Mouse (Mus musculus): ENCODE measurements at regions not wholly inside any gene's neighbourhood (a gene's known extent, or its start where the extent isn't known, plus 50 kb on each side); places are given as distances from the start of the nearest gene placed in this dataset.

DNA sequence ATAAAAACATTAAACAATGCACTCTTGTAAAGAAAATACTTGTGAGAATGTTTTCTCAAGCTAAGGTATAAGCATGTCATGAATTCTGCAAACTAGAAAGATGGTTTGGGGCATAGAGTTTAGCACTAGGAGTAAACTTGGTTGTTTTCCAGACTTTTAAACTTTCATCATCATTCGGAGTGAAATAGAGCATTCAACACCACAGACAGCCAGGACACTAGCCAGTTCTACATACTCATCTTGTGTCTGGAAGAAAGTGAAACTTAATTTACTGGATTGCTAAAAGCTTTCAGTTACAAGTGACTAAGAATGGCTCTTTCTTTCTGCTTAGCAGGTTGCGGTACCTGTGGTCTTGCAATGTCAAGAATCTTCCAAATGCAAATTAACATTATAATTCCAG lies 119.9 kb upstream of the Kcnip4 start:
- no peak for DNase-seq (ENCODE audit: low read depth)

- no peak for DNase-seq (ENCODE audit: low read depth)
Observed at GRCm38 (mm10) chr5:49642439-49642838, 117.7 kb upstream of the Kcnip4 start.

GRCm38 (mm10) chr5:49641206-49641830 lies 116.6 kb upstream of the Kcnip4 start:
- no peak for DNase-seq (ENCODE audit: low read depth)

GRCm38 (mm10) chr5:49639637-49640036 lies 114.9 kb upstream of the Kcnip4 start:
- no peak for DNase-seq (ENCODE audit: low read depth)

DNA sequence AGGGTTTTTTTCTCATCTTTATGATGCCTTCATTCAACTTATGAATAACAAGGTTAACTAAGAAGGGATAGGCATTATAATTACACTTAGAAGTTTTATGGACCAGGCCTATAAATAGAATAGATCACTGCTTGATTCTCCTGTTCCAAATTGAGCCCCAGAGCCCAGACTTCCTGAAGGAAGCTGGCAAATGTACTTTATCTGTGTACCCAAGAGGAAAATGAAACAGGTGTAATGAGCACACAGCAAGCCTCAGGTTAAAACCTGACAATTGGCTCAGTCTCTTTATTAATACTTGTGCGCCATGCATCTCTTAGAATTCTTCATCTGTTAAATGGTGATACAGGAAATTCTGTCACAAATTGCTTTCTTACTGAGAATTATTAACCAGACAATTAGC lies 95.4 kb upstream of the Kcnip4 start:
- no peak for DNase-seq (ENCODE audit: low read depth)

- DNase-seq (ENCODE audit: low read depth): no peak
Observed at GRCm38 (mm10) chr5:49606761-49607160, 82.1 kb upstream of the Kcnip4 start.

DNA sequence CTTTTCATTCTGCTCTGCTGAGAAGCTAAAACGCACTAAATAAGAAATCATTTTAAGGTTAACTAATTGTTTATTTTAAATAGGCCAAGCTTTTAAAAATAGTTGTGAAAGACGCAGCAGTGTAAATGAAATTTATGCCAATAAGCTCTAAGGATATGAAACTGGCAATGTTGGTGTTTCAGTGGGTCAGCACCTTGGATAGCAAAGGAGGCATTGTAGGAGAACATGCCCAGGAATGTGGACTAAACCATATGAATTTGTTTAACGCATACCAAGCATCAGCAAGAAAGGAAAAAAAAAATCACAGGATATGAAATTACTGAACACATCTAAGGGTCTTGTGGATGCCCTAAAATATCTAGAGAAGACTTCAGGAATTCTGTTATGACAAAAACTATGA lies 56.1 kb upstream of the Kcnip4 start:
- no peak for DNase-seq (ENCODE audit: low read depth)

DNA sequence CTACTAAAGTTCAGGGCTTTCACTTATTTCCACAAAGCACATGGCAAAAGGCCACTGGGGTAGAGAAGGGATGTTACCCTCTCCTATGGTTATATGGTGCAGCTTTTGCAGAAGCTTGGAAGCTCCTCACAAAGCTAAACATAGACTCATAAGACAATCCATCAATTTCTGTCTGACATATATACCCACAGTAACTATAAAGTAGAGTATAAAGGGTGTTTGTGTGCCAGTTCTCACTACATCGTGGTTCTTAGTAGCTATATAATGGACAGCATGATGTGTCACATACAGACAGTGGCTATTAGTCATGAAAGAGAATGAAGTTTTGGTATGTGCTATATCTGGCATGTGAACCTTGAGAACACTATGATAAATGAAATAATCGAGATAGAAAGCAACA lies 51.2 kb upstream of the Kcnip4 start:
- DNase-seq (ENCODE audit: low read depth): no peak
